Mouse (Mus musculus): ENCODE measurements around the gene Dnaja3. TPM values are rescaled to one million over a fixed set of nuclear protein-coding genes. Genes with fewer than 3 reads are reported as not detected.

The Dnaja3 gene
- polyA plus RNA-seq, 1 experiment from 2014 or later: 37.8 TPM

GRCm38 (mm10) chr16:4722915-4723209, 83.1 kb downstream of the Dnaja3 start:
- H3K9ac ChIP-seq (replicated peaks; ENCODE audit: low read depth): no peak overlapping the region
- H3K9me3 ChIP-seq (ENCODE audit: low read length): no peaks in the 10 kb centered on the region
- no peak overlapping the region for H3K4me3 ChIP-seq (ENCODE audit: low read depth, low read length)
- DNase-seq (ENCODE audit: low spot score) (no peak), ATAC-seq (no peak)
- H3K27me3 ChIP-seq (replicated peaks; ENCODE audit: insufficient read depth, low read length): no peaks in the 10 kb centered on the region
- TF ChIP-seq CTCF (IDR thresholded peaks at IDR 0.05) (no peak), EP300 (IDR thresholded peaks at IDR 0.05) (no peak)
- H3K4me2 ChIP-seq (replicated peaks; ENCODE audit: low read depth, low read length): 0 out of 2 replicates have a peak overlapping the region, but pooled peaks have one; percentile 5
- H3K27ac ChIP-seq (ENCODE audit: low read length): peak overlapping the region; percentile 68
- H3K4me1 ChIP-seq (ENCODE audit: insufficient read depth, low read depth, low read length): peaks cover 7% of the 10 kb centered on the region; the same call in 1 of the 2 replicates
- H3K36me3 ChIP-seq (ENCODE audit: insufficient read depth, low read length): no peaks in the 10 kb centered on the region
- WGBS: 55% methylated on average over 3 of the region's 3 CpGs

DNA sequence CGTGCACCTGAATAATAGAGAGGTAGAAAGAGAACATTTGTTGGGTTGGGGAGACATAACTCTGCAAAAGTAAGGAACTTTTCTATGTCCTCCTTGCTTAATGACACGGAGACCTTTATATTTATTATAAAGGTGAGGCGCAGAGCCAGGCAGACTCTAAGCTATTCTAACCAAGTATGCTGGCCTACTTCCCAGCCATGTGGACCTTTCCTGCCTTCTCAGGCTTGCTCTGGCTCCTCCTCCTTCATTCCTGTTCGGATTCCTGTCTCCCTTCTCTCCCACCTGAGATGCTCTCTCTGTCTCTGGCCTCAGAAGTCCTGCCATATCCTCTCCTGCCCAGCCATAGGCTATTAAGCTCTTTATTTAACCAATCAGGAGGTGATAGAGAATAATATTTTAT, 85.5 kb downstream of the Dnaja3 start:
- DNase-seq (ENCODE audit: low spot score) (no peak), ATAC-seq (no peak)
- Histone ChIP-seq H3K4me1 (ENCODE audit: insufficient read depth, low read depth, low read length) (peaks cover 6% of the 10 kb centered on the region; the same call in 1 of the 2 replicates), H3K9ac (replicated peaks; ENCODE audit: low read depth) (no peak overlapping the region), H3K27ac (ENCODE audit: low read length) (no peak overlapping the region), H3K4me3 (ENCODE audit: low read depth, low read length) (no peak overlapping the region), H3K9me3 (ENCODE audit: low read length) (no peaks in the 10 kb centered on the region), H3K36me3 (ENCODE audit: insufficient read depth, low read length) (no peaks in the 10 kb centered on the region), H3K27me3 (replicated peaks; ENCODE audit: insufficient read depth, low read length) (no peaks in the 10 kb centered on the region), H3K4me2 (replicated peaks; ENCODE audit: low read depth, low read length) (no peak overlapping the region)
- TF ChIP-seq CTCF (IDR thresholded peaks at IDR 0.05): no peak
- TF ChIP-seq EP300 (IDR thresholded peaks at IDR 0.05): no peak
- WGBS: 60% methylated on average over 4 of the region's 4 CpGs

DNA sequence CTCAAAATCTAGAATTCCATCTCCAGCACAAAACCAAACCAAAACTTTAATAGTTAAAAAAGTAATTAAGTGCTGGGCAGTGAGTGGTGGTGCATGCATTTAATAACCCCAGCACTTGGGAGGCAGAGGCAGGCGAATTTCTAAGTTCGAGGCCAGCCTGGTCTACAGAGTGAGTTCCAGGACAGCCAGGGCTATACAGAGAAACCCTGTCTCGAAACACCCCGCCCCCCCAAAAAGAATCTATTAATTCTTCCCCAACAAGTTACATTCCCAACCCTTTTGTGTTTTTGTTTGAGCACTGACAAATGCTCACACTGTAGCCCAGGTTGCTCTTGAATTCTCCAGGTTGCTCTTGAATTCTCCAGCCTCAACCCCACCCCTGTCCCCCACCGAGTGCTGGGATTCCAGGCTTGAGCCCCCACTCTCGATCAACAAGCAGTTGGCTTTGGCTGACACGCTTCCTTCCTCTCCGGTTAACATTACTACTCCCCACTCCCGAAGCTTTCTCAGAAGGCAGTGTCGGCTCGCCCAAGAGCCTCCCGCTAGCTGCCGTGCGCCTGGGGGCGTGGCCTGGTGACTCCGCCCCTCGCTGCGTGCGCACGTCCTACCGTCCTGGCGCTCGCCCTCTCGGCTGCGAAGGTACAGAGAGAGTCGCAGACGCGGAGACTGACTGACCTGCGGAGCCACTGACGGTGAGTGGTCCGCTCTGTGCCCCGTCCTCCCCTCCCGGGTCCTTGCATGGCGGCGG, 86.2 kb downstream of the Dnaja3 start, which contains the start of gene Hmox2:
Hmox2 (plus strand) TSS at position 582 of the 748 bp plus-strand sequence.
- Histone ChIP-seq H3K27ac (ENCODE audit: low read length) (peak within 1 kb of the TSS; percentile 91), H3K9me3 (ENCODE audit: low read length) (no peaks in the 10 kb centered on the region), H3K4me2 (replicated peaks; ENCODE audit: low read depth, low read length) (peak within 1 kb of the TSS; percentile 63), H3K36me3 (ENCODE audit: insufficient read depth, low read length) (no peaks in the 10 kb centered on the region), H3K4me3 (ENCODE audit: low read depth, low read length) (peak within 1 kb of the TSS; percentile 98), H3K4me1 (ENCODE audit: insufficient read depth, low read depth, low read length) (peaks cover 6% of the 10 kb centered on the region; the same call in 1 of the 2 replicates), H3K9ac (replicated peaks; ENCODE audit: low read depth) (peak within 1 kb of the TSS; percentile 81), H3K27me3 (replicated peaks; ENCODE audit: insufficient read depth, low read length) (no peaks in the 10 kb centered on the region)
- ATAC-seq (peak; percentile 94), DNase-seq (ENCODE audit: low spot score) (peak; percentile 93)
- WGBS: 6% methylated on average over 35 of the region's 35 CpGs
- no peak for TF ChIP-seq EP300 (IDR thresholded peaks at IDR 0.05)
- no peak for TF ChIP-seq CTCF (IDR thresholded peaks at IDR 0.05)

- Histone ChIP-seq H3K27me3 (replicated peaks; ENCODE audit: insufficient read depth, low read length) (no peaks in the 10 kb centered on the region), H3K27ac (ENCODE audit: low read length) (peak overlapping the region; percentile 91), H3K9me3 (ENCODE audit: low read length) (no peaks in the 10 kb centered on the region), H3K9ac (replicated peaks; ENCODE audit: low read depth) (peak overlapping the region; percentile 81), H3K36me3 (ENCODE audit: insufficient read depth, low read length) (no peaks in the 10 kb centered on the region), H3K4me3 (ENCODE audit: low read depth, low read length) (peak overlapping the region; percentile 98), H3K4me1 (ENCODE audit: insufficient read depth, low read depth, low read length) (peaks cover 6% of the 10 kb centered on the region; the same call in 1 of the 2 replicates), H3K4me2 (replicated peaks; ENCODE audit: low read depth, low read length) (peak overlapping the region; percentile 63)
- ATAC-seq (peak; percentile 55), DNase-seq (ENCODE audit: low spot score) (peak; percentile 49)
- under 1% methylated on average over 35 of the region's 40 CpGs for WGBS
- no peak for TF ChIP-seq EP300 (IDR thresholded peaks at IDR 0.05)
- no peak for TF ChIP-seq CTCF (IDR thresholded peaks at IDR 0.05)
Measured at GRCm38 (mm10) chr16:4726528-4727128, 86.8 kb downstream of the Dnaja3 start.

- Histone ChIP-seq H3K4me3 (ENCODE audit: low read depth, low read length) (no peak overlapping the region), H3K9ac (replicated peaks; ENCODE audit: low read depth) (no peak overlapping the region), H3K36me3 (ENCODE audit: insufficient read depth, low read length) (no peaks in the 10 kb centered on the region), H3K4me2 (replicated peaks; ENCODE audit: low read depth, low read length) (peak overlapping the region; percentile 63; the same call in 1 of the 2 replicates), H3K27me3 (replicated peaks; ENCODE audit: insufficient read depth, low read length) (no peaks in the 10 kb centered on the region), H3K4me1 (ENCODE audit: insufficient read depth, low read depth, low read length) (peaks cover 6% of the 10 kb centered on the region; the same call in 1 of the 2 replicates), H3K9me3 (ENCODE audit: low read length) (no peaks in the 10 kb centered on the region), H3K27ac (ENCODE audit: low read length) (peak overlapping the region; percentile 91; the same call in 1 of the 2 replicates)
- 70% methylated on average over 1 of the region's 1 CpGs for WGBS
- DNase-seq (ENCODE audit: low spot score) (no peak), ATAC-seq (no peak)
- TF ChIP-seq EP300 (IDR thresholded peaks at IDR 0.05) (no peak), CTCF (IDR thresholded peaks at IDR 0.05) (no peak)
Measured at GRCm38 (mm10) chr16:4727526-4727925, 87.7 kb downstream of the Dnaja3 start.

DNA sequence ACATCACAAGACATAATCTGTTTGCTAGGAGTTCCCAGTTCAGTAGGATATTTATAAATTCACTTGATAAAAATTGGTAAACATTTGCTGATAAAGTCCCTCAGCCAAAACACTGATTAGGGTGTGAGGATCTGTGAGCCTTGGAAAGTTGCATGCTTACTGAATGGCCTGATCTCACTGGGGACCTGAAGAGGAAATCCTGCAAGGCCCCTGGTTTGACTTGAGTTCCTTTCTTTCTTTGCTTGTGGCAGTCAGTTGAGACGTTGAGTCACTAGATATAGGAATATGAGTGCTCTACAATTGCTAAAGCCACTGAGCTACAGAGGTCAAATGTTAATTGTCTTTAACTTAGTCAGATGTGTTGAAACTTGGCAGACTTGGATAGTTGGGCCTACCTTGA, 88.2 kb downstream of the Dnaja3 start:
- ATAC-seq: no peak
- WGBS: 8% methylated on average over 1 of the region's 1 CpGs
- no peak overlapping the region for H3K9ac ChIP-seq (replicated peaks; ENCODE audit: low read depth)
- TF ChIP-seq CTCF (IDR thresholded peaks at IDR 0.05) (no peak), EP300 (IDR thresholded peaks at IDR 0.05) (no peak)
- no peaks in the 10 kb centered on the region for H3K36me3 ChIP-seq (ENCODE audit: insufficient read depth, low read length)
- peak; percentile 53 for DNase-seq (ENCODE audit: low spot score)
- no peaks in the 10 kb centered on the region for H3K27me3 ChIP-seq (replicated peaks; ENCODE audit: insufficient read depth, low read length)
- H3K4me1 ChIP-seq (ENCODE audit: insufficient read depth, low read depth, low read length): peaks cover 3% of the 10 kb centered on the region; the same call in 1 of the 2 replicates
- no peak overlapping the region for H3K4me3 ChIP-seq (ENCODE audit: low read depth, low read length)
- peak overlapping the region; percentile 63; the same call in 1 of the 2 replicates for H3K4me2 ChIP-seq (replicated peaks; ENCODE audit: low read depth, low read length)
- 0 out of 2 replicates have a peak overlapping the region, but pooled peaks have one; percentile 91 for H3K27ac ChIP-seq (ENCODE audit: low read length)
- no peaks in the 10 kb centered on the region for H3K9me3 ChIP-seq (ENCODE audit: low read length)
